9 mouse cellular contexts compared by ENCODE assay signal in genomic region chr16:91352084-91352562, GRCm38 (mm10). TPM values are rescaled to one million over a fixed set of nuclear protein-coding genes. Genes with fewer than 3 reads are reported as not detected.
A peak's percentile ranks its signal among the peaks of the same experiment; 100 is the strongest.
DNase-seq lines count a peak whose midpoint lies in the region; ATAC-seq and TF ChIP-seq lines count a peak whose summit lies in the region.
"Had no signal": no experiment of that assay in that cellular context is flagged by ENCODE, and none has a peak within 500 bp of the region (broad histone marks: within the 10 kb centered on the region; RNA-seq: fewer than 3 reads in every experiment).

No protein-coding gene starts in this region.

- H3K27me3 ChIP-seq in forebrain, embryonic 14.5 days (replicated peaks; ENCODE audit: control insufficient read depth, insufficient read depth, low read length): peaks cover 20% of the 10 kb centered on the region
- peaks cover 50% of the 10 kb centered on the region for H3K27me3 ChIP-seq in hindbrain, embryonic 15.5 days
- peaks cover 56% of the 10 kb centered on the region for H3K27me3 ChIP-seq in midbrain, embryonic 12.5 days
- no peaks in the 10 kb centered on the region for H3K27me3 ChIP-seq in spleen, adult 2 months (ENCODE audit: control insufficient read depth, insufficient read depth, low read length)

- H3K9me3 ChIP-seq in forebrain, embryonic 14.5 days (replicated peaks; ENCODE audit: control insufficient read depth, low read length): no peaks in the 10 kb centered on the region
- no peaks in the 10 kb centered on the region for H3K9me3 ChIP-seq in hindbrain, embryonic 15.5 days
- H3K9me3 ChIP-seq in midbrain, embryonic 12.5 days: no peaks in the 10 kb centered on the region
- H3K9me3 ChIP-seq: megakaryocyte, embryonic 14.5 days had no signal

- ATAC-seq in forebrain, embryonic 14.5 days: peak; percentile 67
- peak; percentile 38; the same call in 1 of the 2 replicates for ATAC-seq in hindbrain, embryonic 15.5 days (ENCODE audit: low FRiP score, low read depth)
- 0 out of 2 replicates have a peak, but pooled peaks have one; percentile 55 for ATAC-seq in midbrain, embryonic 12.5 days (ENCODE audit: low FRiP score, low read depth)

- peaks cover 4% of the 10 kb centered on the region; the same call in 1 of the 2 replicates for H3K4me1 ChIP-seq in forebrain, embryonic 14.5 days (ENCODE audit: control insufficient read depth, insufficient read depth, low read length)
- H3K4me1 ChIP-seq in hindbrain, embryonic 15.5 days (replicated peaks): peaks cover 12% of the 10 kb centered on the region
- peaks cover 13% of the 10 kb centered on the region for H3K4me1 ChIP-seq in midbrain, embryonic 12.5 days
- H3K4me1 ChIP-seq in spleen, adult 2 months (ENCODE audit: control insufficient read depth, insufficient read depth, insufficient read length): peaks cover 17% of the 10 kb centered on the region; the same call in 1 of the 2 replicates

- H3K4me3 ChIP-seq in forebrain, embryonic 14.5 days (ENCODE audit: low read depth, low read length): no peak overlapping the region
- no peak overlapping the region for H3K4me3 ChIP-seq in hindbrain, embryonic 15.5 days
- no peak overlapping the region for H3K4me3 ChIP-seq in midbrain, embryonic 12.5 days
- no peak overlapping the region for H3K4me3 ChIP-seq in spleen, adult 2 months (ENCODE audit: extremely low read depth, insufficient read depth, insufficient read length)
- H3K4me3 ChIP-seq: megakaryocyte, embryonic 14.5 days had no signal

- intact Hi-C loops in heart, postnatal 25 days (cut with DNase I): loop anchor here (1.0 kb wide), 1 partner anchor 271 kb away; no protein-coding TSS in a partner anchor
- intact Hi-C loops in left cerebral cortex, postnatal 14 days (cut with DNase I): loop anchor here (1.0 kb wide), 1 partner anchor 271 kb away; no protein-coding TSS in a partner anchor

- peak; percentile 92 for DNase-seq in heart, adult 11 months
- no peak for DNase-seq in heart, postnatal 25 days (ENCODE audit: low spot score)
- DNase-seq in c-Kit-positive CD71-positive TER-119-positive erythroid progenitor cells, embryonic 14.5 days (ENCODE audit: low spot score): peak; percentile 89
- DNase-seq in forebrain, embryonic 14.5 days (ENCODE audit: low spot score): peak; percentile 95
- DNase-seq in left cerebral cortex, postnatal 14 days (ENCODE audit: low spot score in 2 of 2): peak; percentile 83 to 86
- peak; percentile 52 to 70 for DNase-seq in spleen, adult 2 months (ENCODE audit: low read depth in 1 of 2, low spot score in 2 of 2)

- peak; percentile 68; the same call in 1 of the 2 replicates for TF ChIP-seq CTCF in spleen, adult 2 months (IDR thresholded peaks at IDR 0.05; ENCODE audit: extremely low read depth, insufficient read depth, insufficient read length, insufficient replicate concordance)

- H3K4me2 ChIP-seq in forebrain, embryonic 14.5 days (ENCODE audit: low read length): no peak overlapping the region
- no peak overlapping the region for H3K4me2 ChIP-seq in hindbrain, embryonic 15.5 days
- H3K4me2 ChIP-seq in midbrain, embryonic 12.5 days (replicated peaks): no peak overlapping the region

- H3K36me3 ChIP-seq in forebrain, embryonic 14.5 days (ENCODE audit: control insufficient read depth, insufficient read depth, low read length): no peaks in the 10 kb centered on the region
- no peaks in the 10 kb centered on the region for H3K36me3 ChIP-seq in hindbrain, embryonic 15.5 days
- H3K36me3 ChIP-seq in midbrain, embryonic 12.5 days: no peaks in the 10 kb centered on the region
- H3K36me3 ChIP-seq in spleen, adult 2 months (ENCODE audit: control insufficient read depth, insufficient read depth, low read length): no peaks in the 10 kb centered on the region

- no peak for TF ChIP-seq POLR2A in spleen, adult 2 months (IDR thresholded peaks at IDR 0.05; ENCODE audit: low read depth, low read length)

- WGBS in forebrain, embryonic 14.5 days: 2% methylated on average over 7 of the region's 7 CpGs
- 6% methylated on average over 7 of the region's 7 CpGs for WGBS in hindbrain, embryonic 15.5 days
- 4% methylated on average over 7 of the region's 7 CpGs for WGBS in midbrain, embryonic 12.5 days
- 8% methylated on average over 7 of the region's 7 CpGs for WGBS in spleen, adult 2 months

- H3K27ac ChIP-seq in forebrain, embryonic 14.5 days (ENCODE audit: low read depth, low read length): no peak overlapping the region
- H3K27ac ChIP-seq in hindbrain, embryonic 15.5 days (replicated peaks): no peak overlapping the region
- H3K27ac ChIP-seq in midbrain, embryonic 12.5 days (replicated peaks): no peak overlapping the region
- H3K27ac ChIP-seq in spleen, adult 2 months (ENCODE audit: insufficient read depth, low read length): no peak overlapping the region

- H3K9ac ChIP-seq in forebrain, embryonic 14.5 days (ENCODE audit: low read length): no peak overlapping the region
- H3K9ac ChIP-seq in hindbrain, embryonic 15.5 days: no peak overlapping the region
- no peak overlapping the region for H3K9ac ChIP-seq in midbrain, embryonic 12.5 days (replicated peaks)

RNA-seq across cellular contexts. Expression of gene Ifnar2, which starts 20.5 kb away (rescaled TPM):
- 10 to 100 TPM; 34.5 to 37.6 TPM for total RNA-seq in heart, postnatal 25 days (2021)
- polyA plus RNA-seq in forebrain, embryonic 14.5 days (2014; fragmentation: Nextera tagmentation; extraction: Ambion mirVana): 44.6 and 46.9 TPM in 2 replicates
- 37.1 and 39.5 TPM in 2 replicates for polyA plus RNA-seq in hindbrain, embryonic 15.5 days (2015; fragmentation: Nextera tagmentation; extraction: Ambion mirVana)
- 10 to 100 TPM; 18.5 to 19.5 TPM for total RNA-seq in left cerebral cortex, postnatal 14 days (2021)
- polyA plus RNA-seq in midbrain, embryonic 12.5 days (2016; fragmentation: Nextera tagmentation; extraction: Ambion mirVana): 29.5 and 33.5 TPM in 2 replicates
- 59.6 and 73.8 TPM in 2 replicates for polyA plus RNA-seq in spleen, adult 2 months (2012; rRNA removed)

RNA-seq across cellular contexts. Expression of gene Gm21970, which starts 39.4 kb away (rescaled TPM):
- not detected for total RNA-seq in heart, postnatal 25 days (2021)
- not detected in 2 replicates for polyA plus RNA-seq in forebrain, embryonic 14.5 days (2014; fragmentation: Nextera tagmentation; extraction: Ambion mirVana)
- not detected in 2 replicates for polyA plus RNA-seq in hindbrain, embryonic 15.5 days (2015; fragmentation: Nextera tagmentation; extraction: Ambion mirVana)
- not detected for total RNA-seq in left cerebral cortex, postnatal 14 days (2021)
- not detected in 2 replicates for polyA plus RNA-seq in midbrain, embryonic 12.5 days (2016; fragmentation: Nextera tagmentation; extraction: Ambion mirVana)
- not detected in 2 replicates for polyA plus RNA-seq in spleen, adult 2 months (2012; rRNA removed)

RNA-seq across cellular contexts. Expression of gene Il10rb, which starts 53.8 kb away (rescaled TPM):
- 100 to 1,000 TPM in 1 of 2 experiments, 10 to 100 TPM in 1; 97.5 to 105 TPM for total RNA-seq in heart, postnatal 25 days (2021)
- polyA plus RNA-seq in forebrain, embryonic 14.5 days (2014; fragmentation: Nextera tagmentation; extraction: Ambion mirVana): 7.7 and 10.5 TPM in 2 replicates
- 12.2 and 16.4 TPM in 2 replicates for polyA plus RNA-seq in hindbrain, embryonic 15.5 days (2015; fragmentation: Nextera tagmentation; extraction: Ambion mirVana)
- total RNA-seq in left cerebral cortex, postnatal 14 days (2021): 1 to 10 TPM; 8.7 to 9.8 TPM
- 7.9 and 9.1 TPM in 2 replicates for polyA plus RNA-seq in midbrain, embryonic 12.5 days (2016; fragmentation: Nextera tagmentation; extraction: Ambion mirVana)
- 40.0 and 43.8 TPM in 2 replicates for polyA plus RNA-seq in spleen, adult 2 months (2012; rRNA removed)
